Mouse (Mus musculus): ENCODE measurements around the gene Dtx2. TPM values are rescaled to one million over a fixed set of nuclear protein-coding genes. Genes with fewer than 3 reads are reported as not detected.

The Dtx2 gene
- total and polyA plus RNA-seq, 3 experiments, result 6.3 to 10.9 (median 7.3) TPM

GRCm38 (mm10) chr5:135979381-135979780, 15.2 kb upstream of the Dtx2 start:
- no peak overlapping the region for H3K9ac ChIP-seq (ENCODE audit: low read depth, low read length)
- WGBS, result 77% methylated on average over 5 of the region's 5 CpGs
- no peak overlapping the region for H3K4me3 ChIP-seq
- H3K27me3 ChIP-seq (ENCODE audit: control insufficient read depth, insufficient read depth, low read length), result no peaks in the 10 kb centered on the region
- DNase-seq, result no peak
- intact Hi-C loops (cut with DNase I), result no loop called here
- no peak for TF ChIP-seq POLR2A (IDR thresholded peaks at IDR 0.05; ENCODE audit: insufficient read depth, low read depth, low read length)
- no peak for TF ChIP-seq EP300 (IDR thresholded peaks at IDR 0.05; ENCODE audit: insufficient read depth, low read depth, low read length)
- TF ChIP-seq CTCF (IDR thresholded peaks at IDR 0.05), result no peak
- H3K79me2 ChIP-seq (replicated peaks; ENCODE audit: control insufficient read depth, insufficient read depth, low read length), result no peaks in the 10 kb centered on the region
- no peak overlapping the region for H3K27ac ChIP-seq
- no peaks in the 10 kb centered on the region for H3K4me1 ChIP-seq (ENCODE audit: control insufficient read depth, insufficient read depth, low read length)
- no peaks in the 10 kb centered on the region for H3K36me3 ChIP-seq (ENCODE audit: control insufficient read depth, insufficient read depth, low read length)

DNA sequence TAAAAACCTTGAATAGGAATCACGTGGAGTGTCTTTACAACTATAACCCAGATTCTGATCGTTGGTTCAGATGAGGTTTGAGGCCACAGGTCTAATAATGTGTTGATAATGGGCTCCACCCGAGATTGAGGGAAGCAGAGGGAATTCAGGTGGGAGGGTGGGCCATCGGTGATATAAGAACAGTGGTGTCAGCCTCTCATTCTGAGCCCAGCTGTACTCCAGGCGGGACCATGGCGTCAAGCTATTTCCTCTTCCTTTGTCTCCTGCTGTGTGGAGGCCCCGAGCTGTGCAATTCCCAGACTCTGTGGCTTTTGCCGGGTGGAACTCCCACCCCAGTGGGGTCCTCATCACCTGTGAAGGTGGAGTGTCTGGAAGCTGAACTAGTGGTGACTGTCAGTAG, 14.7 kb upstream of the Dtx2 start, which contains the start of gene Zp3:
Gene Zp3 (plus strand): TSS at position 196 of the 400 bp plus-strand sequence.
- H3K9ac ChIP-seq (ENCODE audit: low read depth, low read length), result no peak within 1 kb of the TSS
- no peaks in the 10 kb centered on the region for H3K4me1 ChIP-seq (ENCODE audit: control insufficient read depth, insufficient read depth, low read length)
- no peaks in the 10 kb centered on the region for H3K27me3 ChIP-seq (ENCODE audit: control insufficient read depth, insufficient read depth, low read length)
- no peak for TF ChIP-seq POLR2A (IDR thresholded peaks at IDR 0.05; ENCODE audit: insufficient read depth, low read depth, low read length)
- no peak for TF ChIP-seq CTCF (IDR thresholded peaks at IDR 0.05)
- no peak for TF ChIP-seq EP300 (IDR thresholded peaks at IDR 0.05; ENCODE audit: insufficient read depth, low read depth, low read length)
- WGBS, result 65% methylated on average over 8 of the region's 8 CpGs
- no peak within 1 kb of the TSS for H3K4me3 ChIP-seq
- no peaks in the 10 kb centered on the region for H3K79me2 ChIP-seq (replicated peaks; ENCODE audit: control insufficient read depth, insufficient read depth, low read length)
- intact Hi-C loops (cut with DNase I), result loop anchor here (5.0 kb wide), 3 partner anchors 47 to 217 kb away; partner anchors contain the start of genes Alkbh4, Lrwd1 and Prkrip1
- no peak within 1 kb of the TSS for H3K27ac ChIP-seq
- H3K36me3 ChIP-seq (ENCODE audit: control insufficient read depth, insufficient read depth, low read length), result no peaks in the 10 kb centered on the region
- DNase-seq, result no peak

DNA sequence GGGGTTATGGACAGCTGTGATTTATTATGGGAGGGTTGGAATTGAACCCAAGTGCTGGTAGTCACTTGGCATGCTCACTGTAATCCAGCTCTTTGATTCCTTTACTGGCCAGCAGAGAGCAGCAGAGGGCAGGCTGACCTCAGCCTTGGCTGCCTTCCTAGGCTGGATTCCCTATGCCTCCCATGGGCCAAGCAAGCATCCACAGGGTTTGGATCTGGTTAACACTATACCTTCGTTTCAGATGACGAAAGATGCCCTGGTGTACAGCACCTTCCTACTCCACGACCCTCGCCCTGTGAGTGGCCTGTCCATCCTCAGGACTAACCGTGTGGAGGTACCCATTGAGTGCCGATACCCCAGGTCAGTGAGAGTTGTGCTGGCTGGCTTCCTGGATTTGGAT, 12.2 kb upstream of the Dtx2 start:
- WGBS, result 18% methylated on average over 6 of the region's 6 CpGs
- no peaks in the 10 kb centered on the region for H3K4me1 ChIP-seq (ENCODE audit: control insufficient read depth, insufficient read depth, low read length)
- H3K4me3 ChIP-seq, result peak overlapping the region; percentile 36
- no peaks in the 10 kb centered on the region for H3K27me3 ChIP-seq (ENCODE audit: control insufficient read depth, insufficient read depth, low read length)
- no peak overlapping the region for H3K9ac ChIP-seq (ENCODE audit: low read depth, low read length)
- no peaks in the 10 kb centered on the region for H3K36me3 ChIP-seq (ENCODE audit: control insufficient read depth, insufficient read depth, low read length)
- no peaks in the 10 kb centered on the region for H3K79me2 ChIP-seq (replicated peaks; ENCODE audit: control insufficient read depth, insufficient read depth, low read length)
- TF ChIP-seq EP300 (IDR thresholded peaks at IDR 0.05; ENCODE audit: insufficient read depth, low read depth, low read length) (peak; percentile 85; the same call in 1 of the 2 replicates), POLR2A (IDR thresholded peaks at IDR 0.05; ENCODE audit: insufficient read depth, low read depth, low read length) (no peak), CTCF (IDR thresholded peaks at IDR 0.05) (peak; percentile 95)
- intact Hi-C loops (cut with DNase I), result loop anchor here (1.0 to 5.0 kb wide), 5 partner anchors 45 to 215 kb away; partner anchors contain the start of genes Alkbh4, Lrwd1 and Prkrip1
- H3K27ac ChIP-seq, result peak overlapping the region; percentile 29
- peak; percentile 76 to 82 for DNase-seq

DNA sequence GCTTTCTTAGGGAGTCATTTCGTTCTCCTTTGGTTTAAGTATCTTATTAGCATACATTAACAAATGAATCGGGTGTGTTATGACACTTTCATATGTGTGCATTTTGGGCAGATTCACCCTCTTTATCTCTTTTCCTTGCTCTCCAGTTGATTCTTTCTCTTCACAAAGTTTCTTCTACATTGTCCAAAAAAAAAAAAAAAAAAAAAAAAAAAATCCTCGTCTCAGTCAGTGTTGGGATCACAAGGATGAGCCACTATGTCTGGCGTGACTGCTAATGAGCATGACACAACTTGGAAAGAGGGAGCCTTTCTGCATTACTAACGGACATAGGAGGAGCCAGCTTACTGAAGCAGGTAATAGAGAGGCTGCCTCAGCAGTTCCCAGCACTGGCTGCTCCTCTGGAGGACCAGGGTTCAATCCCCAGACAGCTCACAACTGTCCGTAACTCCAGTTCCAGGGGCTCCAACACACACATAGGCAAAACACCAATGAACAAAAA, 10.0 kb upstream of the Dtx2 start:
- intact Hi-C loops (cut with DNase I), result loop anchor here (5.0 kb wide), 3 partner anchors 43 to 213 kb away; partner anchors contain the start of genes Alkbh4, Lrwd1 and Prkrip1
- Histone ChIP-seq H3K79me2 (replicated peaks; ENCODE audit: control insufficient read depth, insufficient read depth, low read length) (no peaks in the 10 kb centered on the region), H3K4me3 (no peak overlapping the region), H3K36me3 (ENCODE audit: control insufficient read depth, insufficient read depth, low read length) (no peaks in the 10 kb centered on the region), H3K9ac (ENCODE audit: low read depth, low read length) (no peak overlapping the region), H3K27ac (no peak overlapping the region), H3K4me1 (ENCODE audit: control insufficient read depth, insufficient read depth, low read length) (no peaks in the 10 kb centered on the region), H3K27me3 (ENCODE audit: control insufficient read depth, insufficient read depth, low read length) (no peaks in the 10 kb centered on the region)
- DNase-seq, result no peak
- TF ChIP-seq EP300 (IDR thresholded peaks at IDR 0.05; ENCODE audit: insufficient read depth, low read depth, low read length) (no peak), POLR2A (IDR thresholded peaks at IDR 0.05; ENCODE audit: insufficient read depth, low read depth, low read length) (no peak)
- WGBS, result 87% methylated on average over 6 of the region's 6 CpGs

- no peak for DNase-seq
- intact Hi-C loops (cut with DNase I), result no loop called here
Observed at GRCm38 (mm10) chr5:135987248-135987647, 7.4 kb upstream of the Dtx2 start.

DNA sequence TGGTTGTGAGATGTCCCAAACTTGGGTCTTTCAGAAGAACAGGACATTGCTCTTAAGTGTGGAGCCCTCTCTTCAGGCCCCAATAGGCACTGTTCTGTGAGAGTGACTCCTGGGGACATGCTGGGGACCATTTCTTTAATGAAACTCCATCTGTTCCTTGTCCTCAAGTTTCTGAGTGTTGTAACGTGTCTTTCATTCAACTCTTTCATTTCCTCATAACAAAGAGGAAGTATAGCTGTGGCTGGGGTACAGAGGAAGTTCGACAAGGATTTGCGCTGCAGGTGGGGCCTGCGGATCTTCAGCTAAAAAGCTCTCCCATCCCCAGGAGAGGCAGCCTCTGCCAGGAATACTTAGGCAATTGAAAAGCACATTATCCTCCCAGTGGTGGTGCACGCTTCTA, 4.0 kb upstream of the Dtx2 start:
- H3K36me3 ChIP-seq (ENCODE audit: control insufficient read depth, insufficient read depth, low read length), result no peaks in the 10 kb centered on the region
- no peak overlapping the region for H3K27ac ChIP-seq
- no peak overlapping the region for H3K9ac ChIP-seq (ENCODE audit: low read depth, low read length)
- WGBS, result 57% methylated on average over 5 of the region's 5 CpGs
- peak in 1 of 2 experiments; percentile 36 for DNase-seq
- no peaks in the 10 kb centered on the region for H3K4me1 ChIP-seq (ENCODE audit: control insufficient read depth, insufficient read depth, low read length)
- intact Hi-C loops (cut with DNase I), result loop anchor here (5.0 kb wide), 1 partner anchor 922 kb away; no protein-coding TSS in a partner anchor
- H3K27me3 ChIP-seq (ENCODE audit: control insufficient read depth, insufficient read depth, low read length), result no peaks in the 10 kb centered on the region
- TF ChIP-seq EP300 (IDR thresholded peaks at IDR 0.05; ENCODE audit: insufficient read depth, low read depth, low read length), result no peak
- TF ChIP-seq POLR2A (IDR thresholded peaks at IDR 0.05; ENCODE audit: insufficient read depth, low read depth, low read length), result no peak
- TF ChIP-seq CTCF (IDR thresholded peaks at IDR 0.05), result no peak
- no peak overlapping the region for H3K4me3 ChIP-seq
- no peaks in the 10 kb centered on the region for H3K79me2 ChIP-seq (replicated peaks; ENCODE audit: control insufficient read depth, insufficient read depth, low read length)

More at GRCm38 (mm10) chr5:135987248-135987647, 7.4 kb upstream of the Dtx2 start:
- Histone ChIP-seq H3K36me3 (ENCODE audit: control insufficient read depth, insufficient read depth, low read length) (no peaks in the 10 kb centered on the region), H3K27me3 (ENCODE audit: control insufficient read depth, insufficient read depth, low read length) (no peaks in the 10 kb centered on the region), H3K27ac (no peak overlapping the region), H3K79me2 (replicated peaks; ENCODE audit: control insufficient read depth, insufficient read depth, low read length) (no peaks in the 10 kb centered on the region), H3K4me3 (no peak overlapping the region), H3K9ac (ENCODE audit: low read depth, low read length) (no peak overlapping the region), H3K4me1 (ENCODE audit: control insufficient read depth, insufficient read depth, low read length) (no peaks in the 10 kb centered on the region)
- WGBS, result 55% methylated on average over 11 of the region's 11 CpGs
- TF ChIP-seq CTCF (IDR thresholded peaks at IDR 0.05) (peak; percentile 44), POLR2A (IDR thresholded peaks at IDR 0.05; ENCODE audit: insufficient read depth, low read depth, low read length) (no peak)
